Mouse (Mus musculus) liver, embryonic 14.5 days (tissue): ENCODE data around the gene Scn8a. TPM values are rescaled to one million over a fixed set of nuclear protein-coding genes. Genes with fewer than 3 reads are reported as not detected.
A peak's percentile ranks its signal among the peaks of the same experiment; 100 is the strongest.

Source experiments
- ATAC-seq: fragments of 200-750 bp; cut with Nextera tagmentation; 2 replicates; pipeline ENCODE4 v1.8.0; 2017; ENCODE audit warnings: moderate number of reproducible peaks, mild to moderate bottlenecking, moderate library complexity; ENCODE audit not compliant: insufficient read depth
- DNase-seq, 3 experiments: peaks; one replicate each; pipeline ENCODE4 v3.0.0-alpha.2; 2012 to 2013; ENCODE audit warnings: low read depth in 3 of 3, low spot score in 3 of 3
- H3K27ac ChIP-seq: fragments of 300-500 bp; sonication (generic); 2 replicates; pipeline ENCODE4 v1.5.1; 2014; ENCODE audit warnings: moderate library complexity, mild to moderate bottlenecking, control low read depth, inconsistent platforms
- H3K27me3 ChIP-seq: fragments of 300-500 bp; sonication (generic); 2 replicates; pipeline ENCODE4 v1.6.1; 2014; ENCODE audit warnings: mild to moderate bottlenecking, low read length, moderate library complexity; ENCODE audit not compliant: control insufficient read depth, insufficient read depth
- H3K36me3 ChIP-seq: fragments of 300-500 bp; sonication (generic); replicated peaks from 2 replicates; pipeline ENCODE4 v1.6.1; 2014; ENCODE audit warnings: low read depth; ENCODE audit not compliant: control insufficient read depth, insufficient read depth
- H3K4me1 ChIP-seq, 2 experiments: fragments of 200-500 bp in 1 of 2; fragments of 300-500 bp in 1 of 2; sonication (generic) in 1 of 2; replicated peaks; 2 replicates each; pipeline ENCODE4 v1.6.1; 2012 to 2014; ENCODE audit warnings: antibody characterized with exemption in 1 of 2, inconsistent platforms in 1 of 2, low read length in 1 of 2; ENCODE audit not compliant: control insufficient read depth in 2 of 2, insufficient read depth in 2 of 2
- H3K4me2 ChIP-seq: fragments of 300-500 bp; sonication (generic); 2 replicates; pipeline ENCODE4 v1.6.1; 2014; ENCODE audit warnings: low read depth, mild to moderate bottlenecking, control low read depth, moderate library complexity
- H3K4me3 ChIP-seq, 2 experiments: fragments of 200-500 bp in 1 of 2; fragments of 300-500 bp in 1 of 2; sonication (generic) in 1 of 2; 2 replicates each; pipeline ENCODE4 v1.5.1; 2012 to 2014; ENCODE audit warnings: low read depth in 2 of 2, low read length in 2 of 2, mild to moderate bottlenecking in 2 of 2, control low read depth in 1 of 2, inconsistent platforms in 1 of 2, moderate library complexity in 1 of 2; ENCODE audit not compliant: insufficient read depth in 1 of 2
- H3K9ac ChIP-seq: fragments of 300-500 bp; sonication (generic); replicated peaks from 2 replicates; pipeline ENCODE4 v1.6.1; 2014; ENCODE audit warnings: mild to moderate bottlenecking, control low read depth, moderate library complexity
- H3K9me3 ChIP-seq: fragments of 300-500 bp; sonication (generic); 2 replicates; pipeline ENCODE4 v1.6.1; 2016; ENCODE audit warnings: low read length, mixed read lengths; ENCODE audit not compliant: control insufficient read depth
- CTCF ChIP-seq: IDR thresholded peaks from 2 replicates; pipeline ENCODE4 v1.5.1; 2016; ENCODE audit warnings: antibody characterized with exemption, low read depth, control low read depth
- EP300 ChIP-seq: IDR thresholded peaks from 2 replicates; pipeline ENCODE4 v1.6.1; 2016; ENCODE audit warnings: antibody characterized with exemption, low read depth
- WGBS: fragments of 180-500 bp; shearing (Covaris S2); extraction: QIAGEN DNeasy Blood & Tissue Kit; methylation state at CpG from one replicate; pipeline ENCODE4 v1.1.7; 2014; ENCODE audit not compliant: insufficient replicate concordance; 5-methylcytosine and 5-hydroxymethylcytosine counted together
- polyA plus RNA-seq, 2 experiments: library from polyadenylated mRNA; depleted of rRNA in 1 of 2; stranded (reverse) in 1 of 2; unstranded in 1 of 2; fragments of >200 nt; fragmentation: Nextera tagmentation in 1 of 2; extraction: Ambion mirVana in 1 of 2; gene quantifications; 2 replicates each; pipeline versions ENCODE4 v1.2.1 to v1.2.3; 2012 to 2014

Scn8a gene
- polyA plus RNA-seq, 2 experiments = 0.13 to 0.41 TPM

DNA sequence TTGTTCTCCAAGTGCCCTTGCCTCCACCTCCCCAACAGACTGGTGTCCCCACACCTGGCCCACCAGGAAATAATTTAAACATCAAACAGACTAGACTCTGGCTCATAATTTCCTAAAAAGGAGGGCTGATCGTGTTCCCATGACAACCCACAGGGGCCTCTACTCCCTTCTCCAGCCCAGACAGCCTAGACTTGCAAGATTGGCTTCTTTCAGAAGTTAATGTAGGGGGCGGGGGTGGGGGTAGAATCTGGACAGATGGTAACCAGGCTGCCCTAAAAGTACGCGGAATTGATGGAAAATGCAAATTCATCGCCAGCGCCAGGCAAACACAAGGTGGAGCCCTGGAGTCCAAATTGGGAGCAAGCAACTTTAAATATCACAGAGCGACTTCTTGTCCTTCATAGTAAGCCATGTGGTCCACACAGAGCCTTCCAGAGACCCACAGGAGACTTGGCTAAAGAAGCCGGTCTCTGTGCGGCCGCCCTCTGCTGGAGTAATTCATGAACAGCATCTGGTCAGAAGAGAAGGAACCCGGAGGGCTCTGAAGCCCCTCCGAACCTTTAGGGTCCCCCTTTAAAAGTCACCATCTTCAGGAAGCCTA lies 31.0 kb upstream of the Scn8a start:
- Histone ChIP-seq H3K4me3 (no peak overlapping the region), H3K27me3 (no peaks in the 10 kb centered on the region; the same call in 1 of the 2 replicates), H3K4me2 (no peak overlapping the region), H3K9me3 (no peaks in the 10 kb centered on the region), H3K4me1 (no peaks in the 10 kb centered on the region), H3K27ac (no peak overlapping the region), H3K36me3 (no peaks in the 10 kb centered on the region), H3K9ac (no peak overlapping the region)
- DNase-seq (no peak), ATAC-seq (no peak)
- no peak for TF ChIP-seq EP300
- peak; percentile 47 for TF ChIP-seq CTCF
- WGBS = 29% methylated on average over 12 of the region's 12 CpGs

DNA sequence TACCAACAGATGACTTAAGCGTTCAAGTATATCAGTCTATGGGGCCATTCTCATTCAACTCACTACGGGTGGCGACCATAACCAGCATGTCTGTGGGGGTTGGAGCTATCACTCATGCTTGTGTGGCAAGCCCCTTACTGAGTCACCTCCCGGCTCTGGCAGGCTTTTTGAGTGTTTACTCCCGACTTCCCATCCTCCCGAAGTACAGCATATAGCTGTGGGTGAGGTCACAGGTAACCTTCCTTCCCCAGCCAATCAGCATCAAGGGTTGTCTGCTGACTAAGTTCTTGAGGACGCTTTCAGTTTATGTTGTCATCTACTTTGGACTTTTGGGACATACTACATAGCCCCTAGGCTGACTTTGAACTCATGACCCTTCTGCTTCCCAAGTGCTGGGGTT lies 25.3 kb upstream of the Scn8a start:
- H3K27ac ChIP-seq = no peak overlapping the region
- no peak for DNase-seq

DNA sequence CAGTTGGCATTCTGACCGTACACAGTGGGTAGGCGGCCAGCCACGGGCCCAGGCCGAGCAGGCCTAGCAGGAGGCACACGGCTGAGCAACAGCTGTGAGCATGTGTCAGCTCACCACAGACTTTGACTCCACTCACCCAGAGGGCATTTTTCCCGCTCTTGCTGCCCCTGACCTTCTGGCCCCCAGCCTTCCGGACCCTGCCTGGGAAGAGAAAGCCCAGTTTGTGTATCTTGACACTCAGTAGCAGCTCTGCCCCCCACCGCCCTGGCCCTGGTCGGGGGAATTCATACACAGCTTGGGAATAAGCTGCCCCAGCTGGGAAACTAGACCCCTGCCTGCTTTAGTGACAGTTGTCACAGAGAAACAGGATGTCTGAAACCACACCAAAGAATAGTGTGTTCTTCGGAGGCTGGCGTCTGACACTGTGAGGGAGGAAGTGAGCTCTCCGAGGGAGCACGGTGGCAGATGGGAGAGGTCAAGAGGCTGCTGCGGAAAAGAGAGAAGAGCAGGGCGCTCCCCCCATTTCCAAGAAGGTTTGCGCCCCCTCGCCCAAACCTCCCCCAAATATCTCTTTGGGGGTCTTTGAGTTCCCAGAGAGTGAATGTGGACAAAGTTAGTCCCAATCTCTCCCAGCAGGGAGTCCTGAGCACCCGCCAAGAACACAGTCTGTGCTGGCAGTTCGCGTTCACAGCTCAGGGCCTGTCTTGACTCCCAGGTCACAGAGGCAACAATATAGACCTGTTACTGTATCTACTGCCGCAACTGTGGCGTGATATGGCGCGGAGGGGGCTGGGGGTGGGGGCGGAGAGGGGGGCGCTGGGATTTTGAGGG lies 24.4 kb upstream of the Scn8a start:
- no peaks in the 10 kb centered on the region for H3K36me3 ChIP-seq
- H3K4me1 ChIP-seq = no peaks in the 10 kb centered on the region
- no peaks in the 10 kb centered on the region for H3K9me3 ChIP-seq
- TF ChIP-seq CTCF (no peak), EP300 (no peak)
- WGBS = 36% methylated on average over 26 of the region's 26 CpGs
- ATAC-seq (no peak), DNase-seq (no peak)
- no peak overlapping the region for H3K9ac ChIP-seq
- no peak overlapping the region for H3K27ac ChIP-seq
- H3K27me3 ChIP-seq = no peaks in the 10 kb centered on the region
- H3K4me2 ChIP-seq = no peak overlapping the region
- H3K4me3 ChIP-seq = no peak overlapping the region

More for the DNA sequence above, 25.3 kb upstream of the Scn8a start:
- ATAC-seq = no peak
- Histone ChIP-seq H3K36me3 (no peaks in the 10 kb centered on the region), H3K4me1 (no peaks in the 10 kb centered on the region), H3K4me3 (no peak overlapping the region), H3K9me3 (no peaks in the 10 kb centered on the region), H3K9ac (no peak overlapping the region), H3K27me3 (no peaks in the 10 kb centered on the region), H3K4me2 (no peak overlapping the region)
- TF ChIP-seq CTCF = no peak
- no peak for TF ChIP-seq EP300
- WGBS = 54% methylated on average over 7 of the region's 7 CpGs

DNA sequence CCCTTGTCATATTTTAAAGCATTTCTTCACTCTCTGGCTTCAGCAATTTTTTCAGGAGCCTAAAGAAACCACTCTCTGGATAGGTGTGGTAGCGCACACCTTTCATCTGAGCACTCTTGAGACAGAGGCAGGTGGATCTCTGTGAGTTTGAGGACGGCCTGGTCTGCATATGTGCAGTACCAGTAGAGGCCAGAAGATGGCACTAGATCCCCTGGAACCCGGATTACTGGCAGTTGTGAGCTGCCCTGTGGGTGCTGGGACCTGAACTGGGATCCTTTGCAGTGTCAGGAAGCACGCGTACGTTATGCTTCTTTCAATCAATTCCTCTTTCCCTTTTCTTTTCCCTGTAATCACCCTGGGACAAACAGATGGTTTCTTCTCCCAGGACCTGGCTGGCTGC lies 22.5 kb upstream of the Scn8a start:
- no peaks in the 10 kb centered on the region for H3K36me3 ChIP-seq
- no peak overlapping the region for H3K27ac ChIP-seq
- H3K4me1 ChIP-seq = no peaks in the 10 kb centered on the region
- TF ChIP-seq CTCF = peak; percentile 70
- TF ChIP-seq EP300 = no peak
- H3K27me3 ChIP-seq = no peaks in the 10 kb centered on the region
- no peak for DNase-seq
- 67% methylated on average over 6 of the region's 6 CpGs for WGBS
- H3K4me2 ChIP-seq = no peak overlapping the region
- no peak overlapping the region for H3K9ac ChIP-seq
- H3K9me3 ChIP-seq = no peaks in the 10 kb centered on the region
- H3K4me3 ChIP-seq = no peak overlapping the region
- ATAC-seq = no peak

DNA sequence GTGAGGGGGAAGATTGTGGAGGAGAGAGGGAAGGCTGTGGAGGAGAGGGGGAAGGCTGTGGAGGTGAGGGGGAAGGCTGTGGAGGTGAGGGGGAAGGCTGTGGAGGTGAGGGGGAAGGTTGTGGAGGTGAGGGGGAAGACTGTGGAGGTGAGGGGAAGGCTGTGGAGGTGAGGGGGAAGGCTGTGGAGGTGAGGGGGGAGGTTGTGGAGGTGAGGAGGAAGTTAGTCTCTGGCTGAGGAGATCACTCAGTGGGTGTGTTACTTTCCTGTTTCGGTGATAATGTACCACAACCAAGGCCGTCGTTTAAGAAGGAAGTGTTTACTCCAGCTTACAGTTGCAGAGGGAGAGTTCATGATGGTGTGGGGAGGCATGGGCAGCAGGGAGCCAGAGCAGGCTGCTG lies 12.1 kb upstream of the Scn8a start:
- Histone ChIP-seq H3K4me1 (no peaks in the 10 kb centered on the region), H3K27ac (no peak overlapping the region), H3K4me3 (no peak overlapping the region), H3K9me3 (no peaks in the 10 kb centered on the region), H3K9ac (no peak overlapping the region), H3K27me3 (no peaks in the 10 kb centered on the region), H3K36me3 (no peaks in the 10 kb centered on the region), H3K4me2 (no peak overlapping the region)
- DNase-seq (no peak), ATAC-seq (no peak)
- TF ChIP-seq CTCF (no peak), EP300 (no peak)
- WGBS = 8% methylated on average over 3 of the region's 3 CpGs
